Mouse (Mus musculus) C2C12 (cell line): Measurements from ENCODE around the gene Kdm2b. TPM values are rescaled to one million over a fixed set of nuclear protein-coding genes. Genes with fewer than 3 reads are reported as not detected.

Experiments
- H3K27me3 ChIP-seq: one replicate; pipeline ENCODE4 v1.6.1; 2011; ENCODE audit not compliant: control insufficient read depth, insufficient read depth, insufficient read length
- H3K36me3 ChIP-seq: one replicate; pipeline ENCODE4 v1.6.1; 2011; ENCODE audit not compliant: control insufficient read depth, insufficient read depth
- H3K4me3 ChIP-seq: one replicate; pipeline ENCODE4 v1.5.1; 2011; ENCODE audit warnings: mild to moderate bottlenecking, control low read depth; ENCODE audit not compliant: poor library complexity, insufficient read depth, severe bottlenecking
- H3K79me2 ChIP-seq: one replicate; pipeline ENCODE4 v1.6.1; 2011; ENCODE audit not compliant: control insufficient read depth, insufficient read depth
- H3K79me3 ChIP-seq: one replicate; pipeline ENCODE4 v1.6.1; 2011; ENCODE audit warnings: low read depth, control low read depth
- H3ac ChIP-seq: one replicate; pipeline ENCODE3; 2011; ENCODE audit warnings: low read depth; ENCODE audit not compliant: control insufficient read depth, insufficient read length
- CEBPB ChIP-seq: IDR thresholded peaks from one replicate; pipeline ENCODE4 v1.6.1; 2011; ENCODE audit warnings: low read depth, mild to moderate bottlenecking, control low read depth, moderate library complexity
- CTCF ChIP-seq: IDR thresholded peaks from one replicate; pipeline ENCODE4 v1.5.1; 2011; ENCODE audit not compliant: control insufficient read depth, insufficient read depth, insufficient read length
- FOSL1 ChIP-seq: IDR thresholded peaks from one replicate; pipeline ENCODE4 v1.8.0; 2011; ENCODE audit warnings: mild to moderate bottlenecking, low read length; ENCODE audit not compliant: poor library complexity, insufficient read depth, severe bottlenecking
- MAX ChIP-seq: IDR thresholded peaks from one replicate; pipeline ENCODE4 v1.6.1; 2011; ENCODE audit warnings: mild to moderate bottlenecking, control low read depth
- MYOD1 ChIP-seq: IDR thresholded peaks from one replicate; pipeline ENCODE4 v1.6.1; 2011; ENCODE audit warnings: low read depth; ENCODE audit not compliant: control insufficient read depth, insufficient read length
- MYOG ChIP-seq: IDR thresholded peaks from one replicate; pipeline ENCODE4 v1.6.1; 2011; ENCODE audit not compliant: control insufficient read depth, insufficient read length; ENCODE audit errors: extremely low read depth
- USF1 ChIP-seq: IDR thresholded peaks from one replicate; pipeline ENCODE4 v1.6.1; 2011; ENCODE audit warnings: low read depth, mild to moderate bottlenecking, control low read depth, moderate library complexity
- polyA plus RNA-seq: library from polyadenylated mRNA; unstranded; fragments of >200 nt; fragmentation: generic; extraction: Trizol; gene quantifications from one replicate; pipeline ENCODE4 v1.2.1, GENCODE M21; 2012; ENCODE audit warnings: missing spikeins

Kdm2b gene
- polyA plus RNA-seq, 1 experiment: 15.3 TPM

GRCm38 (mm10) chr5:123014753-123015701 is 25.4 kb upstream of the Kdm2b start, which contains the start of gene Orai1:
Orai1 (plus strand) TSS chr5:123015074.
- H3K79me2 ChIP-seq: peaks cover 4% of the 10 kb centered on the region
- no peaks in the 10 kb centered on the region for H3K27me3 ChIP-seq
- TF ChIP-seq MAX (peak; percentile 80), USF1 (no peak), FOSL1 (no peak)
- H3K79me3 ChIP-seq: peaks cover 4% of the 10 kb centered on the region
- peak within 1 kb of the TSS; percentile 68 for H3ac ChIP-seq
- peak within 1 kb of the TSS; percentile 45 for H3K4me3 ChIP-seq
- no peaks in the 10 kb centered on the region for H3K36me3 ChIP-seq

- Histone ChIP-seq H3K36me3 (no peaks in the 10 kb centered on the region), H3K79me2 (peaks cover 4% of the 10 kb centered on the region), H3K27me3 (no peaks in the 10 kb centered on the region), H3K4me3 (no peak overlapping the region), H3ac (no peak overlapping the region), H3K79me3 (peaks cover 4% of the 10 kb centered on the region)
- TF ChIP-seq CTCF (peak; percentile 49), USF1 (no peak), MAX (peak; percentile 81), FOSL1 (no peak), MYOD1 (no peak)
Measured at GRCm38 (mm10) chr5:123013599-123014315, 24.1 kb upstream of the Kdm2b start.

- TF ChIP-seq CEBPB (no peak), USF1 (no peak), FOSL1 (no peak), MAX (no peak), MYOD1 (no peak), CTCF (no peak), MYOG (no peak)
- no peaks in the 10 kb centered on the region for H3K36me3 ChIP-seq
- H3ac ChIP-seq: no peak overlapping the region
- H3K79me3 ChIP-seq: peaks cover 4% of the 10 kb centered on the region
- H3K4me3 ChIP-seq: no peak overlapping the region
- H3K79me2 ChIP-seq: peaks cover under 1% of the 10 kb centered on the region
- no peaks in the 10 kb centered on the region for H3K27me3 ChIP-seq
Measured at GRCm38 (mm10) chr5:123011705-123012104, 22.1 kb upstream of the Kdm2b start.

- TF ChIP-seq MAX (no peak), CEBPB (no peak), CTCF (no peak), USF1 (no peak), FOSL1 (no peak), MYOD1 (no peak), MYOG (no peak)
- no peaks in the 10 kb centered on the region for H3K27me3 ChIP-seq
- H3K79me2 ChIP-seq: no peaks in the 10 kb centered on the region
- no peak overlapping the region for H3ac ChIP-seq
- no peaks in the 10 kb centered on the region for H3K36me3 ChIP-seq
- H3K4me3 ChIP-seq: no peak overlapping the region
- H3K79me3 ChIP-seq: no peaks in the 10 kb centered on the region
Measured at GRCm38 (mm10) chr5:123010806-123011205, 21.2 kb upstream of the Kdm2b start.

- Histone ChIP-seq H3K4me3 (no peak overlapping the region), H3ac (no peak overlapping the region), H3K79me3 (no peaks in the 10 kb centered on the region), H3K27me3 (no peaks in the 10 kb centered on the region), H3K36me3 (no peaks in the 10 kb centered on the region), H3K79me2 (no peaks in the 10 kb centered on the region)
- TF ChIP-seq MAX (no peak), USF1 (no peak), CTCF (no peak), FOSL1 (no peak), CEBPB (no peak), MYOG (no peak), MYOD1 (no peak)
Measured at GRCm38 (mm10) chr5:123009873-123010272, 20.2 kb upstream of the Kdm2b start.
